Mouse (Mus musculus) gastrocnemius, postnatal 36 days (tissue): ENCODE measurements around the gene Ftl1. TPM values are rescaled to one million over a fixed set of nuclear protein-coding genes. Genes with fewer than 3 reads are reported as not detected.

ENCODE experiments used
- DNase-seq, 2 experiments: peaks; one replicate each; pipeline ENCODE4 v3.0.0; 2022
- intact Hi-C: fragments of 180-260 bp; cut with DNase I; formaldehyde crosslinking; loops from one replicate; pipeline ENCODE4 v1.15.1; 2025
- microRNA-seq, 2 experiments: library from miRNA; unstranded; fragments of <30 nt; microRNA quantifications; one replicate each; pipeline ENCODE4 v1.2.0; 2021
- total RNA-seq, 2 experiments: library from RNA; stranded (reverse); gene quantifications; 2 replicates each; pipeline ENCODE4 v1.2.3; 2021

Gene Ftl1
- total RNA-seq, 2 experiments from 2014 or later = 132 to 146 TPM

DNA sequence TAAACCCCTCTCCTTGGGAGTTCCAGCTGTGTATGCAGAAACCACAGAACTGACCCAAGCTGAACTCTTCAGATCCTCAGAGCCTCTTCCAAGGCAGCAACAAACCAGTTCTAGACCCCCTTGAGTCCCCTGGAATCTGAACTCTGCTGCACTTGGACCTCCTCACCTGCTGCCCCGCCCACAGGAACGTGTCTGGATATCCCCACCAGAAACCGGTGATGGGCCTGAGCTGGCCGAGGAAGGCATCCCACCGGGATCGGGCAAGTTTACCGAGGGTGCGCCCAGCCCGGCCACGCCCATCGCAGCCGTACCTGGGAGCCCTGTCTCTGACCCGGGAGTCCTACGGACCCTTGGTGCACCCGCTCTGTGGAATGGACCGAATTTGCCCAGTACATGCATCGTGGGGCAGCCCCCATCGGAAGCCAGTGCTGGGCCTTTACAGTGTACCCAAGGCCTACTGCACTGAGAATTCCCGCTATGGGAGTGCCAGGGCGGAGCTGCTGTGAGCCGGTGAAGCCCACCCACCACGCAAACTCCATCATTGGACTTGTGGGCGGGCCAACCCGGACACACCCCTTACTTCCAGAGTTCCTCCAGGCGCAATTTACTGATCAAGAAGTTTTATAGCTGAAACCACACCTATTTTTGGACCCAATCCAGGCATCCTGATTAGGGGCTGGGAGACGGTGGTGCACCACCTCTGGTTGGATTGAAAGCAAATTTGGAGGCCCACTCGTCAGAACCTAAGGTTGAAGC is 39.6 kb downstream of the Ftl1 start:
- intact Hi-C loops = no loop called here
- no peak for DNase-seq

DNA sequence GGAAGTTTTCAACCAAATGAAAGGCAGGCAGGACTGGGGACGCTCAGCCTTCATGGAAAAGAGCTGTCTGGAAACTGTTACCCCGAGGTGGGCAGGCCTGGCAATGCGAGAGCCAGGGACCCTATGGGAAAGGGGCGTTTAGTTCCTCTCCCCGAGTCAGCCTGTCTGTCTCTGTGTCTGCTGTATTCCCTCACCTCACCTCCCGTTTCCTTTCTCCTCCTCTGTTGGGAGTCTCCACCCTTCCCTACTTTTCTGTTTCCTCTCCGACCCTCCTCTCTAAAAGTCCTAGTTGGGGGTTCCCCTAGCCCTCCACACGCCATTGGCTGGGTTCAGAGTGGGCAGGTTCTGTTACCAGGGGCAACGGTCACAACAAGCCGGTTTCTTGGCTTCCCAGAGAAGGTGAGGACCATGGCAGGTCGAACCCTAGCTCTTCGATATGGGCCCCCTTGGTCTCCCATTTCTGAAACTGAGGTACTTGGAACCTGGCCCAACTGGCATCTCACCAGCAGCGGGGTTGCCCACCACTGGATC is 41.7 kb downstream of the Ftl1 start:
- no peak for DNase-seq
- intact Hi-C loops = no loop called here

DNA sequence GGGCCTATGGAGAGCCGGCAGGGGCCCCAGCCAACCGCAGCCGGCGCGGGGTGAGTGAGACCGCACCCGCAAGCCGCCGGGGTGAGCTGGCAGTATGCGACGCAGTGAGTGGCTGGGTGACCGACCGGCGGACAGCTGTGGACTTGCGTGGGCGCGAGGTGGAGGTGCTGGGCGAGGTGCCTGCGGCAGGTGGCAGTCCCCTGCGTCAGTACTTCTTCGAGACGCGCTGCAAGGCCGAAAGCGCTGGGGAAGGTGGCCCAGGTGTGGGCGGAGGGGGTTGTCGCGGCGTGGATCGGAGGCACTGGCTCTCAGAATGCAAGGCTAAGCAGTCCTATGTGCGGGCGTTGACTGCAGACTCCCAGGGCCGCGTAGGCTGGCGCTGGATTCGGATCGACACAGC is 44.0 kb downstream of the Ftl1 start:
- no peak for DNase-seq
- intact Hi-C loops = no loop called here

DNA sequence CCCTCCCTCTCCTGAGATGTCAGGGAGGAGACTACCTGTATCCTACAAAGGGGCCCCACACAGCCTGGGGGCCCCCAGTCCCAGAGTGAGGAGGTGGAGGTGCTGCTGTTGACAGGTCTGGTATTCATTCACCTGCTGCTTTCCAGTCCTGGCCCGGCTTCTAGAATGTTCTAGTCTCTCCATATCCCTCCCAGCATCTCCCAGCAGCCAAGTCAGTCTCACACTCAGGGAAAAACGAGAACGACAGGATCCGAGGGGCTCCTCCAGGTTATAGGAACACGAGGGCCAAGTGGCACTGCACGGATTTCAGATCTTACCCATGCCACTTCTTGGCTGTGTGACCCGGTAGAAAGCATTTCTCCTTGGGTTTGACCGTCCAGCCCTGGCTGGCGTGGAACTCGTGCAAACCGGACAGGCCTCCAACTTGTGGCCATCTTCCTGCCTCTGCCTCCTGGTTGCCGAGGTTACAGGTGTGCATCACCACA is 44.9 kb downstream of the Ftl1 start:
- intact Hi-C loops = no loop called here
- DNase-seq = no peak

DNA sequence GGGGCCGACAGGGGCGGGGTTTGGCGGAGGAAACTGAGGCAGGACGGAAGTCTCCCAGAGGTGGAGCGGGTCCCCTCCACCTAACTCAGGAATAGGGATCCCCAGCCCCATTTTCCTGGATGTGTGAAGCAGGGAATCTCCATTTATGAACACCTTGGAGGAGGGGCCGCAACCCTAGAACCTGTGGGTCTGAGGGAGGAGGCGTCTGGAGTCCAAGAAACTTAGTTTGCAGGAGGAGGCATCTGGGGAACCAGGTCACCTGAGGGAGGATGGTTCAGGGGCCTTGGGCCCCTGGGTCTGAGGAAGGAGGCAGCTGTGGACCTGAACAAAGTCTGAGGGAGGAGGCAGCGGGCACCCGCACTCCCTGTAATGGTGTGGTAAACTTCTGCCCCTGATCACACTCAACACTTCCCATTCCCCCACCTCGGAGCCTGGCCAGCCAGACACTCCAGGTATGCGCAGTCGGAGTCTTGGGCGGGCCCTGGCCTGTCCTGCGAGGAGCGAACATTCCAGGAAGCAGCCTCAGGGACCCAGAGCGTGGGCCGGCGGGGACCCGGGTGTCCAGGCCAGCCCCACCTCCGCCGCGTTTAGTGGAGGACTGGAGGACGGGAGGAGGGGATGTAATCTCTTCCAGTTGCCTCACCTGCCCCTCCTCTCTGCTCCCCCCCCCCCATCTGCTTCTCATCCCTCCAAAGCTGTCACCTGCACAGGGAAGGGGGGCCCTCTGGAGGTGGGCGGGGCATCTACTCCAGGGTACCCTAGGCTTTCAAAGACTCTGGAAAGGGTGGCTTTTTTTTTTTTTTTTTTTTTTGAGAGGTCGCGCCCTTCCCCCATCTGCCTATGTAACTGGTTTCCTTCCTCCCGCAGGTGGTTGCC is 45.6 kb downstream of the Ftl1 start:
- intact Hi-C loops = no loop called here
- DNase-seq = no peak

DNA sequence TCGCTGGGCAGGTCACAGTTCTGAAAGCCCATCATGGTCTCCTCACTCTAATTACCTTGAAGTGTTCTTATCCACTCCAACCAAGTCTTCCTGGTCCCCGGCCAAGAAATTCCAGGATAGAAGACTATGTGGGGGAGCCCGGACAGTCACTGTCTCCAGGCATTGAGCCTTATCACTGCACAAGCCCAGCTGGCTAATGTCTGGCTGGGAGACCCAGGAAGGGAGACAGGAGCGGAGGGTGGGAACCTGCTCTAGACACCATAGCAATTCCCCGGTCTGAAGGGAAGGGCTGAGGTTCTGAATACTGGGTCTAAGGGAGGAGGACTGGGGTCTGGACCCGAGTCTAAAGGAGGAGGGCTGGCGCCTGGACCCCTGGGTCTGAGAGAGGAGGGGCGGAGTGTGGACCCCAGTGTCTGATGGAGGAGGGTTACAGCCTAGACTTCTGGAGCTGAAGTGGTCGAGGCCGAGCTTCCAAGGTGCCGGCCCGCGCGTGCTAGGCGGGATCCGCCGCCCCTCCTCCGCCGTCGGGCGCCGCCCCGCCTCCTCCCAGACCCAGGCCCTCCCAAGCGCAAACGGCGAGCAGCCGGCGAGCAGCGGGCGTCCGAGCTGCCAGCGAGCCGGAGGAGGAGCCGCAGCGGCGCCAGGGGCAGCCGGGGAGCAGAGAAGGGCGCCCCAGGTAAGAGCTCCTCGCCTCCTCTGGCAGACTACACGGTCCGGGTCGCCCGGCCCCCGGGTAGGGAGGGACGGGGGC is 46.4 kb downstream of the Ftl1 start, which contains the start of gene Ntf5:
Ntf5 (plus strand) TSS at position 583 of the 751 bp plus-strand sequence.
- no peak for DNase-seq
- intact Hi-C loops = no loop called here

DNA sequence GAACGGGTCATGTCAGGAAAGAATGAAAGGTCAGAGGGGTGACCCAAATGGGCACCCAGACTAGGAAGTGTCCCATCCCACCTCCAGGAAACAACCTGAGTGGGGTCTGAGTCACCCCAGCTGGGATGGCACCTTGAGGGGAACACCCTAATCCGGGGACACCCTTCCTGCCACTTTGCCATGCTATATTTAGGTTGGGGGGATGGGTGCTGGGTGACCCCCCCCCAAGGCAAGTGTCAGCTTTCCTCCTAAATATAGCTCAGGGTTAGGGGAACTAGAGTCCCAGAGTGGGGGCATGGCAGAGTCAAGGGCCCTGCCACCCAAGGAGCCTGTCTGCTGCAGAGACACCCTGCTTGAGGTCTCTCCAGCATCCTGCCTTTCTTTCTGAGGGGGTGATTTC is 47.3 kb downstream of the Ftl1 start:
- peak in 1 of 2 experiments; percentile 40 for DNase-seq
- intact Hi-C loops = no loop called here

DNA sequence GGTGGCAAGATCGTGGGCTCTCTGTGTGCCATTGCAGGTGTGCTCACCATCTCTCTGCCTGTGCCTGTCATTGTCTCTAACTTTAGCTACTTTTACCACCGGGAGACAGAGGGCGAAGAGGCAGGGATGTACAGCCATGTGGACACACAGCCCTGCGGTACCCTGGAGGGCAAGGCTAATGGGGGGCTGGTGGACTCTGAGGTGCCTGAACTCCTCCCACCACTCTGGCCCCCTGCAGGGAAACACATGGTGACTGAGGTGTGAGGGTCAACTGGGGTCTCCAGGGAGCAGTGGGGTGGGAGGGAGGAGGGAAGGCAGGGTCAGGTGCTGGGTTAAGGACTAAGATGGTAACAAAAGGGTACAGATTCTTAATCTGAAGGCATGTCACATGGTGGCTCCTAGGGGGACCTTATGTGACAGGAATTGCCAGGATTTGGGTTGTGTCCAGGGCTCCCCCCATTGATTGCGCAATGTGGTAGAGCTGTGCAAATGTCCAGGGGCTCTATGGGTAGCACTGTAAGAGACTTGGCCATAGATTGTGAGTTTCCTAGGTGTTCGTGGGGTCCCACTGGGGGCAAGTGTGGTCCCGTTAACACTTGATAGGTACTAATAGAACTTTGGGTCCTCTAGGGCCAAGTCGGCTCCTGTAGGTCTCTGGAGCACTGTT is 50.1 kb downstream of the Ftl1 start:
- DNase-seq = no peak
- intact Hi-C loops = no loop called here

DNA sequence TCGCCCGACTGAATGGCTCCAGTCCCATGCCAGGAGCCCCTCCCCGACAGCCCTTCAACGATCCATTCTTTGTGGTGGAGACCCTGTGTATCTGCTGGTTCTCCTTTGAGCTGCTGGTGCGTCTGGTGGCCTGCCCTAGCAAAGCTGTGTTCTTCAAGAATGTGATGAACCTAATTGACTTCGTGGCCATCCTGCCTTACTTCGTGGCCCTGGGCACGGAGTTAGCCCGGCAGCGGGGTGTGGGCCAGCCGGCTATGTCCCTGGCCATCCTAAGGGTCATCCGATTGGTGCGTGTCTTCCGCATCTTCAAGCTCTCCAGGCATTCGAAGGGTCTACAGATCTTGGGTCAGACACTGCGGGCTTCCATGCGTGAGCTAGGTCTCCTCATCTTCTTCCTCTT is 50.7 kb downstream of the Ftl1 start:
- DNase-seq = no peak
- intact Hi-C loops = no loop called here

DNA sequence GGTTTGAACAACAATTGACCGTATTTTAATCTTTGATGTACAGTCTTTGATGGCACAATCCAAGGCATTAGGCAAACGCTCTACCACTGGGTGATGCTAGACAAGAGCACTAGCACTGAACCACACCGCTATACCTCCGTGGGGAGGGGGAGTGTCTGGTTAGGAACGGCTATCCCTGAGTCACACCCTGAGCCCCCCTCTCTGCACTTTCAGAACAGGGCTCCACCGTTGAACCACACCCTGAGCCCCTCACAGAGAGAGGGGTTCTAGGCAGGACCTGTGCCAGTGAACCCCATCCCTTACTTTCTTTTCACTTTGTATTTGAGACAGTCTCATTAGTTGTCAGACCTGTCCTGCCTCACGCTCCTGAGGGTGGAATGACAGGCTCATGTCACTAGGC is 51.3 kb downstream of the Ftl1 start:
- DNase-seq = no peak

More for the DNA sequence above, 51.3 kb downstream of the Ftl1 start:
- intact Hi-C loops = no loop called here

Small RNA genes within 50 kb of the gene (microRNA-seq; reads per million reads assigned to microRNA genes)
- 0 to 0.36 reads per million in 2 experiments for gene Gm22133

Other genes with a start within 250 kb of the Ftl1 start
- not detected for gene Dkkl1, start 247.7 kb downstream of the Ftl1 start, total RNA-seq
- gene Tead2, start 244.1 kb downstream of the Ftl1 start, total RNA-seq = 1 to 10 TPM; 2.7 to 3.3 TPM
- gene Cd37, start 220.8 kb downstream of the Ftl1 start, total RNA-seq = 1 to 10 TPM in 1 of 2 experiments, under 1 TPM in 1; 0.79 to 1.5 TPM
- gene Slc6a16, start 218.8 kb downstream of the Ftl1 start, total RNA-seq = not detected
- gene Slc6a21, start 182.4 kb downstream of the Ftl1 start, total RNA-seq = not detected
- 10 to 100 TPM; 20.1 to 20.7 TPM for gene Trpm4, start 126.1 kb downstream of the Ftl1 start, total RNA-seq
- gene Hrc, start 124.6 kb downstream of the Ftl1 start, total RNA-seq = 100 to 1,000 TPM; 818 to 890 TPM
- gene Ppfia3, start 92.9 kb downstream of the Ftl1 start, total RNA-seq = under 1 TPM; 0.07 to 0.08 TPM
- gene Lin7b, start 89.3 kb downstream of the Ftl1 start, total RNA-seq = not detected
- 10 to 100 TPM; 70.2 to 84.1 TPM for gene Snrnp70, start 64.1 kb downstream of the Ftl1 start, total RNA-seq
- 10 to 100 TPM; 78.3 to 85.9 TPM for gene Kcna7, start 54.2 kb downstream of the Ftl1 start, total RNA-seq
- gene Ntf5, start 46.2 kb downstream of the Ftl1 start, total RNA-seq = 1 to 10 TPM; 3.4 to 5.5 TPM
- under 1 TPM; 0.54 to 0.67 TPM for gene Lhb, start 39.1 kb downstream of the Ftl1 start, total RNA-seq
- 100 to 1,000 TPM; 275 to 279 TPM for gene Gys1, start 25.0 kb downstream of the Ftl1 start, total RNA-seq
- 10 to 100 TPM; 22.1 to 23.0 TPM for gene Ruvbl2, start 21.8 kb downstream of the Ftl1 start, total RNA-seq
- 10 to 100 TPM; 13.8 to 14.6 TPM for gene Bax, start 7.0 kb upstream of the Ftl1 start, total RNA-seq
- under 1 TPM in 1 of 2 experiments, not detected in 1; 0.39 TPM for gene Tulp2, start 22.0 kb upstream of the Ftl1 start, total RNA-seq
- gene Gm45808, start 26.9 kb upstream of the Ftl1 start, total RNA-seq = 1 to 10 TPM; 6.1 to 6.6 TPM
- gene Dhdh, start 28.9 kb upstream of the Ftl1 start, total RNA-seq = 10 to 100 TPM; 11.4 to 12.8 TPM
- 10 to 100 TPM; 48.6 to 65.4 TPM for gene Nucb1, start 50.5 kb upstream of the Ftl1 start, total RNA-seq
- gene Ppp1r15a, start 66.4 kb upstream of the Ftl1 start, total RNA-seq = 10 to 100 TPM; 22.9 to 25.3 TPM
- 1 to 10 TPM; 3.0 to 4.8 TPM for gene Plekha4, start 66.4 kb upstream of the Ftl1 start, total RNA-seq
- 1 to 10 TPM; 1.9 to 2.8 TPM for gene Hsd17b14, start 95.0 kb upstream of the Ftl1 start, total RNA-seq
- 10 to 100 TPM; 55.7 to 86.8 TPM for gene Bcat2, start 110.3 kb upstream of the Ftl1 start, total RNA-seq
- gene Fgf21, start 155.6 kb upstream of the Ftl1 start, total RNA-seq = not detected
- not detected for gene Fut1, start 157.4 kb upstream of the Ftl1 start, total RNA-seq
- gene Izumo1, start 161.9 kb upstream of the Ftl1 start, total RNA-seq = not detected
- 1 to 10 TPM; 6.9 to 7.0 TPM for gene Rasip1, start 167.6 kb upstream of the Ftl1 start, total RNA-seq
- 10 to 100 TPM; 45.7 to 49.7 TPM for gene Mamstr, start 180.1 kb upstream of the Ftl1 start, total RNA-seq
- gene Fut2, start 206.5 kb upstream of the Ftl1 start, total RNA-seq = 1 to 10 TPM in 1 of 2 experiments, under 1 TPM in 1; 0.51 to 1.2 TPM
- gene Ntn5, start 224.1 kb upstream of the Ftl1 start, total RNA-seq = under 1 TPM; 0.52 to 0.69 TPM
- under 1 TPM; 0.12 to 0.26 TPM for gene Sec1, start 234.5 kb upstream of the Ftl1 start, total RNA-seq
- 1 to 10 TPM; 7.7 to 9.5 TPM for gene Car11, start 240.0 kb upstream of the Ftl1 start, total RNA-seq
- 100 to 1,000 TPM in 1 of 2 experiments, 10 to 100 TPM in 1; 52.8 to 118 TPM for gene Dbp, start 245.2 kb upstream of the Ftl1 start, total RNA-seq